Comparison of ENCODE assay signal across 8 mouse cellular contexts in genomic region chrX:19237048-19237737, GRCm38 (mm10).
DNase-seq lines count a peak whose midpoint lies in the region; ATAC-seq and TF ChIP-seq lines count a peak whose summit lies in the region.

No protein-coding gene starts in this region.

- H3K27me3 ChIP-seq in C2C12 (ENCODE audit: control insufficient read depth, insufficient read depth, insufficient read length), result no peaks in the 10 kb centered on the region
- H3K27me3 ChIP-seq in embryonic facial prominence, embryonic 14.5 days (replicated peaks; ENCODE audit: control insufficient read depth, insufficient read depth, low read length), result no peaks in the 10 kb centered on the region
- peaks cover 3% of the 10 kb centered on the region for H3K27me3 ChIP-seq in heart, embryonic 13.5 days (replicated peaks)
- H3K27me3 ChIP-seq in kidney, postnatal 0 days (ENCODE audit: insufficient read depth, low read length), result no peaks in the 10 kb centered on the region
- no peaks in the 10 kb centered on the region for H3K27me3 ChIP-seq in liver, embryonic 16.5 days (ENCODE audit: control insufficient read depth, insufficient read depth, low read depth, low read length)
- H3K27me3 ChIP-seq in neural tube, embryonic 15.5 days (replicated peaks), result no peaks in the 10 kb centered on the region

- peak overlapping the region; percentile 42 for H3K4me3 ChIP-seq in C2C12 (ENCODE audit: insufficient read depth, poor library complexity, severe bottlenecking)
- H3K4me3 ChIP-seq in embryonic facial prominence, embryonic 14.5 days (ENCODE audit: low read depth, low read length), result peak overlapping the region; percentile 48
- H3K4me3 ChIP-seq in heart, embryonic 13.5 days, result peak overlapping the region; percentile 55
- H3K4me3 ChIP-seq in kidney, postnatal 0 days (replicated peaks; ENCODE audit: low read depth, low read length), result peak overlapping the region; percentile 40
- peak overlapping the region; percentile 63 for H3K4me3 ChIP-seq in liver, embryonic 16.5 days (ENCODE audit: low read depth, low read length)
- H3K4me3 ChIP-seq in neural tube, embryonic 15.5 days (replicated peaks), result peak overlapping the region; percentile 49

- peak overlapping the region; percentile 36 for H3ac ChIP-seq in C2C12 (ENCODE audit: control insufficient read depth, insufficient read length, low read depth)

- no peaks in the 10 kb centered on the region for H3K9me3 ChIP-seq in embryonic facial prominence, embryonic 14.5 days (ENCODE audit: control insufficient read depth, low read length)
- no peaks in the 10 kb centered on the region for H3K9me3 ChIP-seq in heart, embryonic 13.5 days
- no peaks in the 10 kb centered on the region for H3K9me3 ChIP-seq in kidney, postnatal 0 days (replicated peaks; ENCODE audit: low read length)
- H3K9me3 ChIP-seq in liver, embryonic 16.5 days (replicated peaks; ENCODE audit: control insufficient read depth, low read length), result no peaks in the 10 kb centered on the region
- no peaks in the 10 kb centered on the region for H3K9me3 ChIP-seq in neural tube, embryonic 15.5 days (replicated peaks)

- no peak for TF ChIP-seq CTCF in C2C12 (IDR thresholded peaks at IDR 0.05; ENCODE audit: control insufficient read depth, insufficient read depth, insufficient read length)
- TF ChIP-seq CTCF in kidney, postnatal 0 days (IDR thresholded peaks at IDR 0.05; ENCODE audit: low read depth), result no peak

- no peak overlapping the region for H3K27ac ChIP-seq in embryonic facial prominence, embryonic 14.5 days (replicated peaks; ENCODE audit: low read depth, low read length)
- H3K27ac ChIP-seq in heart, embryonic 13.5 days (replicated peaks), result no peak overlapping the region
- no peak overlapping the region for H3K27ac ChIP-seq in kidney, postnatal 0 days
- no peak overlapping the region for H3K27ac ChIP-seq in liver, embryonic 16.5 days (ENCODE audit: low read length)
- no peak overlapping the region for H3K27ac ChIP-seq in neural tube, embryonic 15.5 days (replicated peaks)

- H3K9ac ChIP-seq in embryonic facial prominence, embryonic 14.5 days (ENCODE audit: low read depth, low read length), result peak overlapping the region; percentile 53
- H3K9ac ChIP-seq in heart, embryonic 13.5 days, result peak overlapping the region; percentile 15; the same call in 1 of the 2 replicates
- H3K9ac ChIP-seq in kidney, postnatal 0 days (ENCODE audit: low read depth, low read length), result 0 out of 2 replicates have a peak overlapping the region, but pooled peaks have one; percentile 18
- peak overlapping the region; percentile 58 for H3K9ac ChIP-seq in liver, embryonic 16.5 days (ENCODE audit: low read depth, low read length)
- peak overlapping the region; percentile 41 for H3K9ac ChIP-seq in neural tube, embryonic 15.5 days (replicated peaks)

- WGBS in embryonic facial prominence, embryonic 14.5 days, result 19% methylated on average over 19 of the region's 31 CpGs
- WGBS in heart, embryonic 13.5 days, result 14% methylated on average over 30 of the region's 31 CpGs
- WGBS in kidney, postnatal 0 days, result 18% methylated on average over 29 of the region's 31 CpGs
- 14% methylated on average over 27 of the region's 31 CpGs for WGBS in liver, embryonic 16.5 days (ENCODE audit: insufficient replicate concordance)
- WGBS in neural tube, embryonic 15.5 days, result 22% methylated on average over 28 of the region's 31 CpGs

- peaks cover 19% of the 10 kb centered on the region for H3K79me2 ChIP-seq in C2C12 (ENCODE audit: control insufficient read depth, insufficient read depth)

- peaks cover 4% of the 10 kb centered on the region for H3K36me3 ChIP-seq in C2C12 (ENCODE audit: control insufficient read depth, insufficient read depth)
- H3K36me3 ChIP-seq in embryonic facial prominence, embryonic 14.5 days (ENCODE audit: control insufficient read depth, insufficient read depth, low read length), result no peaks in the 10 kb centered on the region
- H3K36me3 ChIP-seq in heart, embryonic 13.5 days, result no peaks in the 10 kb centered on the region
- no peaks in the 10 kb centered on the region for H3K36me3 ChIP-seq in kidney, postnatal 0 days (ENCODE audit: insufficient read depth, low read length)
- no peaks in the 10 kb centered on the region for H3K36me3 ChIP-seq in liver, embryonic 16.5 days (ENCODE audit: control insufficient read depth, insufficient read depth)
- H3K36me3 ChIP-seq in neural tube, embryonic 15.5 days, result no peaks in the 10 kb centered on the region

- no peaks in the 10 kb centered on the region for H3K4me1 ChIP-seq in embryonic facial prominence, embryonic 14.5 days (ENCODE audit: control insufficient read depth, insufficient read depth, low read length)
- no peaks in the 10 kb centered on the region for H3K4me1 ChIP-seq in heart, embryonic 13.5 days
- H3K4me1 ChIP-seq in kidney, postnatal 0 days (replicated peaks; ENCODE audit: insufficient read depth, low read length), result no peaks in the 10 kb centered on the region
- no peaks in the 10 kb centered on the region for H3K4me1 ChIP-seq in liver, embryonic 16.5 days (ENCODE audit: control insufficient read depth, low read depth, low read length)
- H3K4me1 ChIP-seq in neural tube, embryonic 15.5 days, result no peaks in the 10 kb centered on the region

- peaks cover 16% of the 10 kb centered on the region for H3K79me3 ChIP-seq in C2C12 (ENCODE audit: low read depth)

- ATAC-seq in embryonic facial prominence, embryonic 14.5 days (ENCODE audit: low read depth), result peak; percentile 64
- ATAC-seq in heart, embryonic 13.5 days (ENCODE audit: extremely low read depth, insufficient number of reproducible peaks, low FRiP score, low TSS enrichment), result peak; percentile 31; the same call in 1 of the 2 replicates
- peak; percentile 85 for ATAC-seq in kidney, postnatal 0 days (replicated peaks; ENCODE audit: low FRiP score, low read depth)
- peak; percentile 60 for ATAC-seq in liver, embryonic 16.5 days (ENCODE audit: low read depth)
- ATAC-seq in neural tube, embryonic 15.5 days (ENCODE audit: low FRiP score), result peak; percentile 88

- DNase-seq in adrenal gland, postnatal 10 days, result peak; percentile 15
- peak; percentile 13 for DNase-seq in embryonic facial prominence, embryonic 14.5 days (ENCODE audit: low spot score)
- DNase-seq in kidney, postnatal 0 days (ENCODE audit: low spot score), result peak; percentile 12
- peak; percentile 5 to 7 for DNase-seq in urinary bladder, postnatal 36 days (ENCODE audit: low spot score in 2 of 2)

- H3K4me2 ChIP-seq in embryonic facial prominence, embryonic 14.5 days (ENCODE audit: low read depth, low read length), result peak overlapping the region; percentile 78
- peak overlapping the region; percentile 88 for H3K4me2 ChIP-seq in heart, embryonic 13.5 days
- H3K4me2 ChIP-seq in kidney, postnatal 0 days (ENCODE audit: low read length), result peak overlapping the region; percentile 76
- H3K4me2 ChIP-seq in liver, embryonic 16.5 days (ENCODE audit: low read depth, low read length), result peak overlapping the region; percentile 73
- peak overlapping the region; percentile 75 for H3K4me2 ChIP-seq in neural tube, embryonic 15.5 days

TF ChIP-seq in C2C12, 6 proteins besides CTCF, POLR2A, EP300 and RAD21:
- no peak for TF ChIP-seq MYOG (IDR thresholded peaks at IDR 0.05; ENCODE audit: control insufficient read depth, extremely low read depth, insufficient read length)
- TF ChIP-seq FOSL1 (IDR thresholded peaks at IDR 0.05; ENCODE audit: insufficient read depth, low read length, poor library complexity, severe bottlenecking), result no peak
- TF ChIP-seq MYOD1 (IDR thresholded peaks at IDR 0.05; ENCODE audit: control insufficient read depth, insufficient read length, low read depth), result no peak
- no peak for TF ChIP-seq CEBPB (IDR thresholded peaks at IDR 0.05; ENCODE audit: low read depth)
- no peak for TF ChIP-seq MAX (IDR thresholded peaks at IDR 0.05)
- no peak for TF ChIP-seq USF1 (IDR thresholded peaks at IDR 0.05; ENCODE audit: low read depth)

Comparison
In these comparisons a context has a peak if more than half of its experiments do, and no peak if none do; other contexts are left out.
1. ATAC-seq: peak in every context shown above with its lines; median percentile 88 in neural tube, embryonic 15.5 days; 85 in kidney, postnatal 0 days; 64 in embryonic facial prominence, embryonic 14.5 days; 60 in liver, embryonic 16.5 days; 31 in heart, embryonic 13.5 days.